Mouse (Mus musculus): ENCODE results near the gene Ugcg.

DNA sequence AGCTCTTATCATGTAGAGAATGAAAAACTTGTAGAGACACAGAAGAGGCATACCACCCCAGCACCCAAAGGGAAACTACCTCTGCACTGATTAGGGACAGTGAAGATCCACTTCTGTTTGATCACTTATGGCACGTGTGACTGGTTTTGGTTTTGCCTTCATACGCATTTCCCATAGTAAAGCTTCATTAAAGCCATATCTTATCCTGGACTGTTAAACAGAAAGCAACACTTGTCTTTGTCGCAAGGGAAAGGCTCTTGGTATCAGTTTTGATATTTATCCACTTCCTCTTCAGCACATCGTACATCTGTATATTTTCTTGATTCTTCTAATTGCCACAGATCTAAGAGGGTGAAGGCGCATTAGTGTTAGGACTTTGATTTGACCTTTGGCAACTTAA, 25.6 kb downstream of the Ugcg start:
- TF ChIP-seq CTCF (IDR thresholded peaks at IDR 0.05; ENCODE audit: low read depth) = no peak
- no peak for TF ChIP-seq EP300 (optimal IDR thresholded peaks at IDR 0.05)

Measured in stomach, postnatal 0 days (tissue).